Mouse (Mus musculus): ENCODE measurements around the gene 1700028J19Rik. TPM values are rescaled to one million over a fixed set of nuclear protein-coding genes. Genes with fewer than 3 reads are reported as not detected.
"Not testable (repeated sequence)": the region's sequence is repeated elsewhere in the genome, so short reads cannot be mapped to it uniquely, and the experiment has no call there.

Gene 1700028J19Rik
- polyA plus RNA-seq, 1 experiment from 2014 or later: 1.4 TPM

- ATAC-seq (ENCODE audit: insufficient read depth, low FRiP score): no peak
- Histone ChIP-seq H3K9me3 (replicated peaks; ENCODE audit: control insufficient read depth, low read length) (no peaks in the 10 kb centered on the region), H3K4me3 (replicated peaks; ENCODE audit: low read length) (no peak overlapping the region), H3K9ac (ENCODE audit: low read length) (no peak overlapping the region), H3K4me2 (ENCODE audit: low read depth, low read length) (no peak overlapping the region), H3K27me3 (ENCODE audit: control insufficient read depth, insufficient read depth, low read length) (no peaks in the 10 kb centered on the region; the same call in 1 of the 2 replicates), H3K4me1 (ENCODE audit: control insufficient read depth, insufficient read depth, low read length) (0 out of 2 replicates have a peak, but pooled peaks cover 5% of the 10 kb centered on the region), H3K27ac (ENCODE audit: low read length) (no peak overlapping the region), H3K36me3 (ENCODE audit: control insufficient read depth, insufficient read depth, low read length) (no peaks in the 10 kb centered on the region)
- WGBS: 69% methylated on average over 6 of the region's 6 CpGs
Observed at GRCm38 (mm10) chr7:44260410-44260809, 13.9 kb upstream of the 1700028J19Rik start.

DNA sequence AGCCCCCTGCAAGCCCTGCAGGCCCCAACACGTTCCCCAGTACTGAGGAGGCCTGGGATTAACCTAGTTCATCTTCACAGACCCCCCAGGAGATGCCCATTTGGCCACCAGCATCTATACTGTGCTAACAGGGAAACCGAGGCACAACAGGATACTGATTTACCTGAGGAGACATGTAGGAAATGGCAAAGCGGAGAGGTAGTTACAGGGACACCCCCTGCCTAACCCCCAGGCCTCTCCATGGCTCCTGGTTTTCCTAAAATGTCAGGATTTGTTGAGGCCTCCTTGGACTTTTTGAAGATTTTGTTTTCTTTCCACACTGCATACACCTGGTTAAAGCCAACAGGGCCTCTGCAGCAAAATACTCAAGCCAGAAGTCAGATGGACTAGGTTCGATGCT lies 10.8 kb upstream of the 1700028J19Rik start, which contains the start of gene Acp4:
TSS of gene Acp4 (minus strand) at position 101 of the 400 bp plus-strand sequence.
- WGBS: 70% methylated on average over 4 of the region's 4 CpGs

GRCm38 (mm10) chr7:44254930-44255329 lies 8.4 kb upstream of the 1700028J19Rik start:
- H3K4me1 ChIP-seq (ENCODE audit: control insufficient read depth, insufficient read depth, low read length): no peaks in the 10 kb centered on the region
- H3K4me3 ChIP-seq (replicated peaks; ENCODE audit: low read length): no peak overlapping the region
- H3K27ac ChIP-seq (ENCODE audit: low read length): no peak overlapping the region
- 74% methylated on average over 6 of the region's 6 CpGs for WGBS
- H3K9ac ChIP-seq (ENCODE audit: low read length): no peak overlapping the region
- H3K4me2 ChIP-seq (ENCODE audit: low read depth, low read length): no peak overlapping the region
- H3K36me3 ChIP-seq (ENCODE audit: control insufficient read depth, insufficient read depth, low read length): peaks cover 8% of the 10 kb centered on the region; the same call in 1 of the 2 replicates
- ATAC-seq (ENCODE audit: insufficient read depth, low FRiP score): no peak
- no peaks in the 10 kb centered on the region for H3K27me3 ChIP-seq (ENCODE audit: control insufficient read depth, insufficient read depth, low read length)
- no peaks in the 10 kb centered on the region for H3K9me3 ChIP-seq (replicated peaks; ENCODE audit: control insufficient read depth, low read length)

More for the DNA sequence above, 10.8 kb upstream of the 1700028J19Rik start, which contains the start of gene Acp4:
- ATAC-seq (ENCODE audit: insufficient read depth, low FRiP score): no peak
- Histone ChIP-seq H3K27ac (ENCODE audit: low read length) (no peak within 1 kb of the TSS), H3K9me3 (replicated peaks; ENCODE audit: control insufficient read depth, low read length) (no peaks in the 10 kb centered on the region), H3K36me3 (ENCODE audit: control insufficient read depth, insufficient read depth, low read length) (peaks cover 5% of the 10 kb centered on the region; the same call in 1 of the 2 replicates), H3K27me3 (ENCODE audit: control insufficient read depth, insufficient read depth, low read length) (no peaks in the 10 kb centered on the region), H3K9ac (ENCODE audit: low read length) (no peak within 1 kb of the TSS), H3K4me3 (replicated peaks; ENCODE audit: low read length) (no peak within 1 kb of the TSS), H3K4me1 (ENCODE audit: control insufficient read depth, insufficient read depth, low read length) (no peaks in the 10 kb centered on the region), H3K4me2 (ENCODE audit: low read depth, low read length) (no peak within 1 kb of the TSS)

DNA sequence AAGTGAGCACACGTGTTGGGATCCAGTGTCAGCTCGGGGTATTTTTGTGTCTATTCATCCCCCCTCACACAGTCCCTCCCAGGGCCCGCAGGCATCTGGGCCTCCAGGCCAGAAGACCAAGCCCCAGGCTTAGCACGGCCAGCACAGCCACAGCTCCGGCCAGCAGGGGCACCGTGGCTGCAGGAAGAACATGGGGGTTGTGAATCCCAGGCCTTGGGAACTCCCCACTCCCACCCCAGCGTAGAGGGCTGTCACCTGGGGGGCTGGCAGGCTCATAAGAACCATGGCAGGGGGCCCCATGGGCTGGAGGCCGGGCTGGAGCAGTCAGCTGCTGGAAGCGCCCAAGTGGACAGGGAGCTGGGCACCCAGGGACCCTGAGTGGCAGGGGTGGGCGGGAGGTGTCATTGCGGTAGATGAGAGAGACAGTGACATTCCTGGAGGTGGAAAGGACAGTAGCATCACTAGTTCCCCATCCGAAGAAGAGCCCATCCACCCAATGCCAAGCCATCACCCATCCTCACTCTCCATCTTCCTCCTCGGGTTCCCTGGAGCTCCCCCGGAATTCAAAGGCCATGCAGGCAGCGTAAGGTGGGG lies 6.6 kb upstream of the 1700028J19Rik start:
- H3K4me2 ChIP-seq (ENCODE audit: low read depth, low read length): no peak overlapping the region
- H3K4me3 ChIP-seq (replicated peaks; ENCODE audit: low read length): no peak overlapping the region
- H3K9me3 ChIP-seq (replicated peaks; ENCODE audit: control insufficient read depth, low read length): no peaks in the 10 kb centered on the region
- no peaks in the 10 kb centered on the region for H3K27me3 ChIP-seq (ENCODE audit: control insufficient read depth, insufficient read depth, low read length)
- peak; percentile 23; the same call in 1 of the 2 replicates for ATAC-seq (ENCODE audit: insufficient read depth, low FRiP score)
- H3K9ac ChIP-seq (ENCODE audit: low read length): no peak overlapping the region
- H3K36me3 ChIP-seq (ENCODE audit: control insufficient read depth, insufficient read depth, low read length): peaks cover 11% of the 10 kb centered on the region; the same call in 1 of the 2 replicates
- no peak overlapping the region for H3K27ac ChIP-seq (ENCODE audit: low read length)
- H3K4me1 ChIP-seq (ENCODE audit: control insufficient read depth, insufficient read depth, low read length): peaks cover under 1% of the 10 kb centered on the region; the same call in 1 of the 2 replicates
- 65% methylated on average over 15 of the region's 15 CpGs for WGBS

GRCm38 (mm10) chr7:44250732-44251275 lies 4.3 kb upstream of the 1700028J19Rik start:
- not testable (repeated sequence) for H3K27me3 ChIP-seq (ENCODE audit: control insufficient read depth, insufficient read depth, low read length); H3K4me3 ChIP-seq (replicated peaks; ENCODE audit: low read length); H3K4me1 ChIP-seq (ENCODE audit: control insufficient read depth, insufficient read depth, low read length); H3K9ac ChIP-seq (ENCODE audit: low read length); H3K27ac ChIP-seq (ENCODE audit: low read length); H3K9me3 ChIP-seq (replicated peaks; ENCODE audit: control insufficient read depth, low read length); ATAC-seq (ENCODE audit: insufficient read depth, low FRiP score); H3K4me2 ChIP-seq (ENCODE audit: low read depth, low read length)
- 87% methylated on average over 17 of the region's 17 CpGs for WGBS
- peaks cover 11% of the 10 kb centered on the region; the same call in 1 of the 2 replicates for H3K36me3 ChIP-seq (ENCODE audit: control insufficient read depth, insufficient read depth, low read length)

- Histone ChIP-seq H3K4me2 (ENCODE audit: low read depth, low read length) (no peak overlapping the region), H3K9ac (ENCODE audit: low read length) (no peak overlapping the region), H3K36me3 (ENCODE audit: control insufficient read depth, insufficient read depth, low read length) (peaks cover 11% of the 10 kb centered on the region; the same call in 1 of the 2 replicates), H3K27me3 (ENCODE audit: control insufficient read depth, insufficient read depth, low read length) (no peaks in the 10 kb centered on the region), H3K4me3 (replicated peaks; ENCODE audit: low read length) (no peak overlapping the region), H3K27ac (ENCODE audit: low read length) (no peak overlapping the region), H3K9me3 (replicated peaks; ENCODE audit: control insufficient read depth, low read length) (no peaks in the 10 kb centered on the region), H3K4me1 (ENCODE audit: control insufficient read depth, insufficient read depth, low read length) (peaks cover 11% of the 10 kb centered on the region)
- ATAC-seq (ENCODE audit: insufficient read depth, low FRiP score): no peak
- WGBS: 91% methylated on average over 4 of the region's 4 CpGs
Observed at GRCm38 (mm10) chr7:44249248-44249647, 2.8 kb upstream of the 1700028J19Rik start.

- no peaks in the 10 kb centered on the region for H3K27me3 ChIP-seq (ENCODE audit: control insufficient read depth, insufficient read depth, low read length)
- H3K9me3 ChIP-seq (replicated peaks; ENCODE audit: control insufficient read depth, low read length): no peaks in the 10 kb centered on the region
- WGBS: 69% methylated on average over 2 of the region's 2 CpGs
- H3K4me3 ChIP-seq (replicated peaks; ENCODE audit: low read length): peak overlapping the region; percentile 96
- peaks cover 11% of the 10 kb centered on the region for H3K4me1 ChIP-seq (ENCODE audit: control insufficient read depth, insufficient read depth, low read length)
- H3K27ac ChIP-seq (ENCODE audit: low read length): no peak overlapping the region
- no peak for ATAC-seq (ENCODE audit: insufficient read depth, low FRiP score)
- H3K4me2 ChIP-seq (ENCODE audit: low read depth, low read length): peak overlapping the region; percentile 81
- peaks cover 11% of the 10 kb centered on the region; the same call in 1 of the 2 replicates for H3K36me3 ChIP-seq (ENCODE audit: control insufficient read depth, insufficient read depth, low read length)
- H3K9ac ChIP-seq (ENCODE audit: low read length): peak overlapping the region; percentile 91
Observed at GRCm38 (mm10) chr7:44247971-44248370, 1.5 kb upstream of the 1700028J19Rik start.

- ATAC-seq (ENCODE audit: insufficient read depth, low FRiP score): peak; percentile 18; the same call in 1 of the 2 replicates
- Histone ChIP-seq H3K27ac (ENCODE audit: low read length) (peak overlapping the region; percentile 90), H3K36me3 (ENCODE audit: control insufficient read depth, insufficient read depth, low read length) (peaks cover 4% of the 10 kb centered on the region; the same call in 1 of the 2 replicates), H3K9ac (ENCODE audit: low read length) (peak overlapping the region; percentile 91), H3K4me1 (ENCODE audit: control insufficient read depth, insufficient read depth, low read length) (peaks cover 11% of the 10 kb centered on the region), H3K9me3 (replicated peaks; ENCODE audit: control insufficient read depth, low read length) (no peaks in the 10 kb centered on the region), H3K4me2 (ENCODE audit: low read depth, low read length) (peak overlapping the region; percentile 81), H3K4me3 (replicated peaks; ENCODE audit: low read length) (peak overlapping the region; percentile 96), H3K27me3 (ENCODE audit: control insufficient read depth, insufficient read depth, low read length) (no peaks in the 10 kb centered on the region)
- 0% methylated on average over 23 of the region's 23 CpGs for WGBS
Observed at GRCm38 (mm10) chr7:44246984-44247470, 532 bp upstream of the 1700028J19Rik start.

DNA sequence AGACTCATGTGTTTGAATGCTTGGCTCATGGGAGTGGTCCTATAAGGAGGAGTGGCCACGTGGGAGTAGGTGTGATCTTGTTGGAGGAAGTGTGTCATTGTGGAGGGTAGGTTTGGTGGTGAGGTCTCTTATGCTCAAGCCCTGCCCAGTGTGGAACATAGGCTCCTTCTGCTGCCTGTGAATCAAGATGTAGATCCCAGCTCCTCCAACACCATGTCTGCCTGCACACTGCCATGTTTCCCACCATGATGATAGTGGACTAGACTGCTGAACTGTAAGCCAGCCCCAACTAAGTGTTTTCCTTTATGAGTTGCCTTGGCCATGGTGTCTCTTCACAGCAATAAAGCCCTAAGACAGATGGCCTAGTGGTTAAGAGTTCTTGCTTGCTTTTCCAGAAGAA lies 2.4 kb downstream of the 1700028J19Rik start:
- H3K4me2 ChIP-seq (ENCODE audit: low read depth, low read length): no peak overlapping the region
- WGBS: 47% methylated on average over 1 of the region's 1 CpGs

More for the DNA sequence above, 2.4 kb downstream of the 1700028J19Rik start:
- peaks cover 11% of the 10 kb centered on the region for H3K4me1 ChIP-seq (ENCODE audit: control insufficient read depth, insufficient read depth, low read length)
- ATAC-seq (ENCODE audit: insufficient read depth, low FRiP score): no peak
- no peaks in the 10 kb centered on the region for H3K9me3 ChIP-seq (replicated peaks; ENCODE audit: control insufficient read depth, low read length)
- no peak overlapping the region for H3K4me3 ChIP-seq (replicated peaks; ENCODE audit: low read length)
- peaks cover under 1% of the 10 kb centered on the region; the same call in 1 of the 2 replicates for H3K36me3 ChIP-seq (ENCODE audit: control insufficient read depth, insufficient read depth, low read length)
- no peak overlapping the region for H3K9ac ChIP-seq (ENCODE audit: low read length)
- no peaks in the 10 kb centered on the region for H3K27me3 ChIP-seq (ENCODE audit: control insufficient read depth, insufficient read depth, low read length)
- no peak overlapping the region for H3K27ac ChIP-seq (ENCODE audit: low read length)
